Mouse (Mus musculus) MEL (cell line): ENCODE results near the gene Sorbs2. TPM values are rescaled to one million over a fixed set of nuclear protein-coding genes. Genes with fewer than 3 reads are reported as not detected.

ENCODE experiments used
- DNase-seq: peaks from one replicate; pipeline ENCODE4 v3.0.0; 2011; ENCODE audit warnings: low read depth, low spot score
- H3K27ac ChIP-seq: 2 replicates; pipeline ENCODE4 v1.5.1; 2012; ENCODE audit warnings: low read depth, mild to moderate bottlenecking, control low read depth, low read length, moderate library complexity; ENCODE audit not compliant: control insufficient read depth
- H3K27me3 ChIP-seq, 2 experiments: fragments of 150-350 bp in 1 of 2; sonication (generic) in 1 of 2; 2 replicates each; pipeline ENCODE4 v1.6.1; 2012; ENCODE audit warnings: low read length in 2 of 2, mild to moderate bottlenecking in 2 of 2, improper control_type of control experiment in 1 of 2, moderate library complexity in 1 of 2; ENCODE audit not compliant: insufficient read depth in 2 of 2, control insufficient read depth in 1 of 2
- H3K36me3 ChIP-seq, 2 experiments: 2 replicates each; pipeline ENCODE4 v1.6.1; 2012 to 2014; ENCODE audit warnings: low read length in 2 of 2, improper control_type of control experiment in 1 of 2, inconsistent platforms in 1 of 2, mild to moderate bottlenecking in 1 of 2; ENCODE audit not compliant: insufficient read depth in 2 of 2, control insufficient read depth in 1 of 2
- H3K4me1 ChIP-seq, 2 experiments: fragments of 150-350 bp in 1 of 2; sonication (generic) in 1 of 2; 2 replicates each; pipeline ENCODE4 v1.6.1; 2012; ENCODE audit warnings: low read length in 2 of 2, improper control_type of control experiment in 1 of 2, mild to moderate bottlenecking in 1 of 2; ENCODE audit not compliant: insufficient read depth in 2 of 2, control insufficient read depth in 1 of 2
- H3K4me3 ChIP-seq, 2 experiments: fragments of 150-350 bp in 1 of 2; sonication (generic) in 1 of 2; 2 replicates each; pipeline ENCODE4 v1.5.1; 2012; ENCODE audit warnings: low read depth in 2 of 2, low read length in 2 of 2, mild to moderate bottlenecking in 2 of 2, moderate library complexity in 2 of 2, control low read depth in 1 of 2, improper control_type of control experiment in 1 of 2; ENCODE audit not compliant: control insufficient read depth in 1 of 2, insufficient read depth in 1 of 2
- H3K79me2 ChIP-seq: 2 replicates; pipeline ENCODE4 v1.6.1; 2012; ENCODE audit warnings: mild to moderate bottlenecking, low read length, moderate library complexity; ENCODE audit not compliant: control insufficient read depth, poor library complexity, insufficient read depth
- H3K9ac ChIP-seq: 2 replicates; pipeline ENCODE4 v1.6.1; 2012; ENCODE audit warnings: low read depth, mild to moderate bottlenecking, control low read depth, low read length, moderate library complexity; ENCODE audit not compliant: control insufficient read depth, poor library complexity, severe bottlenecking
- H3K9me3 ChIP-seq: fragments of 150-350 bp; sonication (generic); replicated peaks from 2 replicates; pipeline ENCODE4 v1.6.1; 2012; ENCODE audit warnings: mild to moderate bottlenecking, low read length, improper control_type of control experiment, moderate library complexity; ENCODE audit not compliant: insufficient read depth
- CHD1 ChIP-seq: IDR thresholded peaks from 2 replicates; pipeline ENCODE4 v1.6.1; 2012; ENCODE audit warnings: low read depth, mild to moderate bottlenecking, inconsistent platforms, low read length, improper control_type of control experiment
- CHD2 ChIP-seq: IDR thresholded peaks from 2 replicates; pipeline ENCODE4 v1.6.1; 2011; ENCODE audit warnings: low read length, improper control_type of control experiment
- CTCF ChIP-seq, 3 experiments: IDR thresholded peaks in 2 of 3; conservative IDR thresholded peaks in 1 of 3; 2 replicates each; pipeline ENCODE4 v1.5.1; 2011 to 2012; ENCODE audit warnings: low read length in 3 of 3, low read depth in 2 of 3, mild to moderate bottlenecking in 2 of 3, improper control_type of control experiment in 1 of 3, inconsistent platforms in 1 of 3, mixed read lengths in 1 of 3, moderate library complexity in 1 of 3; ENCODE audit not compliant: control insufficient read depth in 1 of 3, insufficient read depth in 1 of 3, poor library complexity in 1 of 3, severe bottlenecking in 1 of 3
- E2F4 ChIP-seq: IDR thresholded peaks from 2 replicates; pipeline ENCODE4 v1.6.1; 2011; ENCODE audit warnings: low read depth, low read length, improper control_type of control experiment, borderline replicate concordance
- ELF1 ChIP-seq: IDR thresholded peaks from 2 replicates; pipeline ENCODE4 v1.6.1; 2014; ENCODE audit warnings: low read depth, mild to moderate bottlenecking, inconsistent platforms, low read length, improper control_type of control experiment, moderate library complexity
- GABPA ChIP-seq: IDR thresholded peaks from 2 replicates; pipeline ENCODE4 v1.6.1; 2012; ENCODE audit warnings: low read depth, mild to moderate bottlenecking, inconsistent platforms, low read length, improper control_type of control experiment, moderate library complexity
- KAT2A ChIP-seq: conservative IDR thresholded peaks from 2 replicates; pipeline ENCODE4 v1.6.1; 2012; ENCODE audit warnings: low read depth, low read length, improper control_type of control experiment, inconsistent platforms
- MAX ChIP-seq: IDR thresholded peaks from 2 replicates; pipeline ENCODE4 v1.6.1; 2011; ENCODE audit warnings: low read length, improper control_type of control experiment
- MXI1 ChIP-seq: IDR thresholded peaks from 2 replicates; pipeline ENCODE4 v1.6.1; 2011; ENCODE audit warnings: mild to moderate bottlenecking, low read depth, low read length, improper control_type of control experiment
- MYC ChIP-seq: IDR thresholded peaks from 2 replicates; pipeline ENCODE4 v1.6.1; 2011; ENCODE audit warnings: low read depth, mild to moderate bottlenecking, low read length, improper control_type of control experiment, moderate library complexity
- NELFE ChIP-seq: IDR thresholded peaks from 2 replicates; pipeline ENCODE4 v1.6.1; 2011; ENCODE audit warnings: low read depth, low read length, improper control_type of control experiment
- NRF1 ChIP-seq: IDR thresholded peaks from 2 replicates; pipeline ENCODE4 v1.6.1; 2014; ENCODE audit warnings: low read depth, mild to moderate bottlenecking, inconsistent platforms, low read length, improper control_type of control experiment, moderate library complexity; ENCODE audit not compliant: poor library complexity, insufficient read depth, severe bottlenecking
- POLR2A ChIP-seq, 2 experiments: IDR thresholded peaks; 2 replicates each; pipeline ENCODE4 v1.6.1; 2011 to 2012; ENCODE audit warnings: low read length in 2 of 2, mild to moderate bottlenecking in 2 of 2, control low read depth in 1 of 2, improper control_type of control experiment in 1 of 2, low read depth in 1 of 2, moderate library complexity in 1 of 2; ENCODE audit not compliant: control insufficient read depth in 1 of 2, insufficient read depth in 1 of 2, poor library complexity in 1 of 2
- POLR2AphosphoS2 ChIP-seq: IDR thresholded peaks from 2 replicates; pipeline ENCODE4 v1.6.1; 2011; ENCODE audit warnings: low read length, improper control_type of control experiment
- POLR2AphosphoS5 ChIP-seq: IDR thresholded peaks from 2 replicates; pipeline ENCODE4 v1.6.1; 2012; ENCODE audit warnings: low read depth, borderline replicate concordance, mild to moderate bottlenecking, inconsistent platforms, low read length, moderate library complexity, mixed read lengths
- RAD21 ChIP-seq: IDR thresholded peaks from 2 replicates; pipeline ENCODE4 v1.6.1; 2011; ENCODE audit warnings: mild to moderate bottlenecking, low read depth, low read length, improper control_type of control experiment
- RCOR1 ChIP-seq: IDR thresholded peaks from 2 replicates; pipeline ENCODE4 v1.6.1; 2012; ENCODE audit warnings: low read depth, mild to moderate bottlenecking, inconsistent platforms, low read length, improper control_type of control experiment
- SIN3A ChIP-seq: IDR thresholded peaks from 2 replicates; pipeline ENCODE4 v1.6.1; 2012; ENCODE audit warnings: low read length, improper control_type of control experiment, inconsistent platforms
- SMC3 ChIP-seq: IDR thresholded peaks from 2 replicates; pipeline ENCODE4 v1.6.1; 2011; ENCODE audit warnings: low read depth, low read length, improper control_type of control experiment
- TAL1 ChIP-seq: IDR thresholded peaks from 2 replicates; pipeline ENCODE4 v1.6.1; 2012; ENCODE audit warnings: mild to moderate bottlenecking, inconsistent platforms, low read length, moderate library complexity, mixed read lengths
- TBP ChIP-seq: IDR thresholded peaks from 2 replicates; pipeline ENCODE4 v1.8.0; 2011; ENCODE audit warnings: low read depth, low read length, improper control_type of control experiment
- UBTF ChIP-seq: IDR thresholded peaks from 2 replicates; pipeline ENCODE4 v1.6.1; 2012; ENCODE audit warnings: low read depth, mild to moderate bottlenecking, inconsistent platforms, low read length, improper control_type of control experiment, moderate library complexity, borderline replicate concordance; ENCODE audit not compliant: insufficient read depth
- USF1 ChIP-seq: IDR thresholded peaks from 2 replicates; pipeline ENCODE4 v1.6.1; 2014; ENCODE audit warnings: low read depth, mild to moderate bottlenecking, inconsistent platforms, low read length, improper control_type of control experiment, moderate library complexity
- ZMIZ1 ChIP-seq: IDR thresholded peaks from 2 replicates; pipeline ENCODE4 v1.6.1; 2012; ENCODE audit warnings: low read depth, mild to moderate bottlenecking, inconsistent platforms, low read length, improper control_type of control experiment, moderate library complexity
- polyA plus RNA-seq, 2 experiments: library from polyadenylated mRNA; stranded (reverse) in 1 of 2; unstranded in 1 of 2; fragments of >175 nt in 1 of 2; fragments of >200 nt in 1 of 2; gene quantifications; 2 replicates each; pipeline versions ENCODE4 v1.2.1 to v1.2.4; 2012; ENCODE audit warnings: low replicate concordance in 2 of 2, low read depth in 1 of 2; ENCODE audit not compliant: insufficient read length in 2 of 2, insufficient read depth in 1 of 2, missing spikeins in 1 of 2
- total RNA-seq: library from RNA; depleted of rRNA; stranded (reverse); fragments of 300-350 nt; gene quantifications from 2 replicates; pipeline ENCODE4 v1.2.3, GENCODE M21; 2012

The Sorbs2 gene
- total and polyA plus RNA-seq, 3 experiments, result not detected

DNA sequence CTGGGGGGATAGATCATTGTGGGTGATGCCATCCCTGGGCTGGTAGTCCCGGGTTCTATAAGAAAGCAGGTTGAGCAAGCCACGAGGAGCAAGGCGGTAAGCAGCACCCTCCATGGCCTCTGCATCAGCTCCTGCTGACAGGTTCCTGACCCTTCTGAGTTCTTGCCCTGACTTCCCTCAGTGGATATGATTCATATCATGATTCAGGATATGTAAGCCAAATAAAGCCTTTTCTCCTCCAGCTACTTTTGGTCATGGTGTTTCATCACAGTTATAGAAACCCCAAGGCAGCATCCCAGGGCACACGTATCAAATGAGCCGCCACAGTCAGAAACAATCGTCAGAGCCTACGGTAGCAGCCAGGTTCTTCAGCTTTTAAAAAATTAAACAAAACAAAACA, 141.5 kb downstream of the Sorbs2 start:
- Histone ChIP-seq H3K4me3 (no peak overlapping the region), H3K9me3 (no peaks in the 10 kb centered on the region), H3K36me3 (no peaks in the 10 kb centered on the region), H3K9ac (no peak overlapping the region), H3K27me3 (no peaks in the 10 kb centered on the region), H3K27ac (no peak overlapping the region), H3K79me2 (no peaks in the 10 kb centered on the region), H3K4me1 (no peaks in the 10 kb centered on the region)
- DNase-seq, result no peak
- no peak for TF ChIP-seq SIN3A
- no peak for TF ChIP-seq E2F4
- no peak for TF ChIP-seq GABPA
- TF ChIP-seq MXI1, result no peak
- TF ChIP-seq POLR2AphosphoS2, result no peak
- no peak for TF ChIP-seq POLR2A (IDR thresholded peaks at IDR 0.05; ENCODE audit: control insufficient read depth in 1 of 2, insufficient read depth in 1 of 2, low read depth in 1 of 2, low read length in 2 of 2, poor library complexity in 1 of 2)
- no peak for TF ChIP-seq USF1
- no peak for TF ChIP-seq POLR2AphosphoS5
- no peak for TF ChIP-seq CTCF (IDR thresholded peaks at IDR 0.05 in 2 of 3, conservative IDR thresholded peaks at IDR 0.05 in 1 of 3; ENCODE audit: control insufficient read depth in 1 of 3, insufficient read depth in 1 of 3, low read depth in 2 of 3, low read length in 3 of 3, poor library complexity in 1 of 3, severe bottlenecking in 1 of 3)
- no peak for TF ChIP-seq TBP
- TF ChIP-seq TAL1, result no peak
- no peak for TF ChIP-seq RAD21
- TF ChIP-seq ZMIZ1, result no peak
- TF ChIP-seq MYC, result no peak
- no peak for TF ChIP-seq NRF1
- TF ChIP-seq UBTF, result no peak

DNA sequence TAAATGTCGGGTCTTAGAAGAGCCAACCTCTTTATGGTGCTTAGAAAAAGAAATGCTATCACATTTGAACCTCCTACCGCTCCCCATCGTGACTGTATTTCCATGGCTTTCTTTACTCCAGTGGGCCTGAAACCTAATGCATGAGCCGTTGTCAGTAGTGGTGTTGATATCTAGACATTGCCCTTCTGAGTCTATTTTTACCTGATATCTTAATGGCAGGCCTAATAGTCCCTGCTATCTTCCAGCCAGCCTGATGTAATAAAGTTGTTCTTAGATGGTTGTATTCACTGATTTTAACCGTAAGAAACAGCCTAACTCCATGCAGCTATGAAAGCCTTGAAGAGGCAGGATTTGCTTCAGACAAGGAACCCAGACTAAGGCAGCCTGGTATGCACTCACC, 142.4 kb downstream of the Sorbs2 start:
- H3K27ac ChIP-seq, result no peak overlapping the region
- no peak overlapping the region for H3K4me3 ChIP-seq
- no peak overlapping the region for H3K9ac ChIP-seq
- no peaks in the 10 kb centered on the region for H3K79me2 ChIP-seq
- DNase-seq, result no peak
- H3K9me3 ChIP-seq, result no peaks in the 10 kb centered on the region
- H3K27me3 ChIP-seq, result no peaks in the 10 kb centered on the region
- no peaks in the 10 kb centered on the region for H3K36me3 ChIP-seq
- TF ChIP-seq MAX (no peak), GABPA (no peak), MYC (no peak)
- H3K4me1 ChIP-seq, result no peaks in the 10 kb centered on the region

DNA sequence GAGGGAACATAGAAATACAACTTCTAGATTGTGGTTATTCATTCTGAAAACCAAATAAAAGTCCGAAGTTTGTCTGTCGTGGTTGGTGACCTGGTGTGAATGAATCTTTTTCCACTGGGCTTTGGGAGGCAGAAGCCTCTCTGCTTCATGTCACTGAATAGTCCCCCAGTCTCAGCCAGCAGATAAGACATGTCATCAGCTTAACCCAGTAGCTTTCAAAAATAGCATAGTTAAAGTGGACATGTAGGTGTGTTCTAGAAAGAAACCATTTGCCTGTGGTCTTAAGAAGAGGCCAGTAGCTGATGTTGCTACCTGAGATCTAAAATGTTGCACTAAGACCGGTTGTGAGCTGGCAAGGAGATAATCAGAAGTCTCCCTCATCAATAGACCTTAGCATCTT, 150.4 kb downstream of the Sorbs2 start:
- no peak for DNase-seq
- Histone ChIP-seq H3K27me3 (no peaks in the 10 kb centered on the region), H3K9ac (no peak overlapping the region), H3K4me3 (no peak overlapping the region), H3K27ac (no peak overlapping the region), H3K36me3 (no peaks in the 10 kb centered on the region), H3K79me2 (no peaks in the 10 kb centered on the region), H3K9me3 (no peaks in the 10 kb centered on the region), H3K4me1 (no peaks in the 10 kb centered on the region)
- no peak for TF ChIP-seq CHD1
- no peak for TF ChIP-seq CHD2
- TF ChIP-seq POLR2AphosphoS2, result no peak
- no peak for TF ChIP-seq POLR2AphosphoS5
- TF ChIP-seq ZMIZ1, result no peak
- no peak for TF ChIP-seq MYC
- no peak for TF ChIP-seq RAD21
- no peak for TF ChIP-seq NELFE
- no peak for TF ChIP-seq CTCF (IDR thresholded peaks at IDR 0.05 in 2 of 3, conservative IDR thresholded peaks at IDR 0.05 in 1 of 3; ENCODE audit: control insufficient read depth in 1 of 3, insufficient read depth in 1 of 3, low read depth in 2 of 3, low read length in 3 of 3, poor library complexity in 1 of 3, severe bottlenecking in 1 of 3)
- no peak for TF ChIP-seq SMC3
- TF ChIP-seq RCOR1, result no peak
- no peak for TF ChIP-seq ELF1
- TF ChIP-seq KAT2A, result no peak
- no peak for TF ChIP-seq MXI1
